Mouse (Mus musculus) adrenal gland, postnatal 25 days (tissue): ENCODE data around the gene Tnfsf8. TPM values are rescaled to one million over a fixed set of nuclear protein-coding genes. Genes with fewer than 3 reads are reported as not detected.

Source experiments
- DNase-seq: peaks from one replicate; pipeline ENCODE4 v3.0.0; 2021; ENCODE audit warnings: mixed read lengths
- long read RNA-seq: library from polyadenylated mRNA; stranded (forward); transcript quantifications from one replicate; pipeline ENCODE4 v2.0.0, GENCODE M21; 2021
- total RNA-seq: library from RNA; stranded (reverse); gene quantifications from 2 replicates; pipeline ENCODE4 v1.2.3, GENCODE M21; 2021

Tnfsf8 gene
- not detected in 2 replicates for total RNA-seq
- long read RNA-seq, result 0 reads

GRCm38 (mm10) chr4:63860688-63861540 is at the start of gene Tnfsf8:
Gene Tnfsf8 (minus strand): TSS chr4:63861347.
- DNase-seq, result no peak

DNA sequence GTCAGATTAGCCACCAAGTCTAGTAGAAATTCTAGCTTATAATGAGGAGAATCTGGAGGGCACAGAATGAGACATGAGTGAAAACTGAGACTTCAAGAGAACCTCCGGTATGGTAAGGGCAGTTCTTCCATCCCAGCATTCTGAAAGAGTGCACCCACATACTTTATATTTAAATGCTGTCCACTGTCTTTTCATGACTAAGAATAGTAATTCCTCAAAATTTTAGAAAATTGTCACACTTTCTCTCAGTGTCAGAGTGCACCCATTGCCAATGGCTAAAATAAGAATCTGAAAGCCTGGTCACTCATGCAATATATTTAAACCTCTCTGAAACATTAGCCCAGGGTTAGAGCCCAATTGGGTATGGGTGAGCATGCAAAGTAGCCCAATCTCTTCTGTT is 47.4 kb upstream of the Tnfsf8 start:
- no peak for DNase-seq

DNA sequence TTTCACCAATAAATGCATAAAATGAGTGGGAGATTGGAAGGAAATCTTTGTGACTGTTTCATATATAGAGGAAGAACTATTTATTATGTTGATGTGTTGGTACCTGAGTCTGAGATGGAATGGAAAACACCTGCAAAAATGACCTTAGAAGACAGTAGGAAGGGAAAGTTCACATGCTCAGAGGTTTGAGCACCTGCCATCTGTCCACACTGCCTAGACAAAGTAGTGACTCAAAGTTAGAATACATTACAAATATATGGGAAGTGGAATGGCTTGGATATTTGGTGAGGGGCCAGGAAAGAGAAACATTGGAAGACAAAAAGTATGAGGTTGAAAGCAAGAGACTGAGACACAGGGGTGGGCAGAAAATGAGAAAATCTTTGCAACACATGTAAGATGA is 46.3 kb upstream of the Tnfsf8 start:
- DNase-seq, result no peak

DNA sequence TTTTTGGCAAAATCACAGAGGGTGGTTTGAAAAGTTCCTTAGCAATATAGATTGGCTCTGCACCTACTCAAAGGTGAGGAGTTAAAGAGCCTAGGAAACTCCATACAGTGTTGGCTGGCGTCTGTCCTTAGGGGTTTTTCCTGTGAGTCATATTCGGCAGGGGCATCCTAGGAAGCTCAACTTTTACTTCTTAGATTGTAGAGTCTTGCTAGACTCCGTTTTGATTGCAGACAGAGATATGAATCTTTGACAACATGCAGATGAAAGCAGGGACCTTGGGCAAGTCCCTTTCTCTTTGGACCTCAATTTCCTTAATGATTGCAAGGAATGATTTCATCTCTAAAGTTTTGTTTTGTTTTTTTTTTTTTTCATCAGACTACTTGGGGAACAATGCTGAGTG is 44.9 kb upstream of the Tnfsf8 start:
- no peak for DNase-seq

GRCm38 (mm10) chr4:63899081-63899523 is 38.0 kb upstream of the Tnfsf8 start:
- no peak for DNase-seq

DNA sequence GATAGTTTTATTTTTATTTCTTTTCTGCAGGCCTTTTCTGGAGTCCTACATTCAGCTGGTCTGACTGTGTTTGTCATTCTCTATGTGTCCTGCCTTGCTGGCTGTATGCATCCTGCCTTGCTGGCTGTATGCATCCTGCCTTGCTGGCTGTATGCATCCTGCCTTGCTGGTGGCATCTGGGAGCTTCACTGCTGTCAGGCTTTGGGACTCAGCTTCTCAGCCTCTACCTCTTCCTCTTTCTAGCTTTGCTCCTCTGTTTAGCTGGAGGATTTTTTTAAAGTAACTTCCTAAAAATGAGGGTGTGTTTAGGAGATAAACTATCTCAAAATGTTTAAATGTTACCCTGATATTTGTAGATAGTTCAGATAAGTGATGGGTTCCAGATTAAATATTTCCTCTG is 36.0 kb upstream of the Tnfsf8 start:
- DNase-seq, result no peak

DNA sequence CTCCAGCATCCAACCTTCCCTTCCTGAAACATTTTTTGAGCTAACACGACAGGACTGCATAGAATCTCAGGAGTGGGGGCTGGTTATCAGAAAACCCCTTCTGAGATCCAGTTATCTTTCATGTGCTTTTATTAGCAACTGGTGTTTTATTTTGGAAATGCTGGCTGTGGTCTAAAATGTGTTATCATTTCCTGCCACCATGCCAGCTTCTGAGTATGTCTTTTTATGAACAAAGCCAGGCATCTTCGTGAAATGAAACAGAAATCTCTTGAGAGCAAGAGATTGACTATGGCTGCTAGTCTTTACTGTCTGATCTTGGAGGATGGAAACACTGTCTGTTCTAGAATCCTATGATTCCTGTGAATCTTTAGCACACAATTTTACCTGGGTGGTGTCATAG is 25.0 kb upstream of the Tnfsf8 start:
- DNase-seq, result no peak

DNA sequence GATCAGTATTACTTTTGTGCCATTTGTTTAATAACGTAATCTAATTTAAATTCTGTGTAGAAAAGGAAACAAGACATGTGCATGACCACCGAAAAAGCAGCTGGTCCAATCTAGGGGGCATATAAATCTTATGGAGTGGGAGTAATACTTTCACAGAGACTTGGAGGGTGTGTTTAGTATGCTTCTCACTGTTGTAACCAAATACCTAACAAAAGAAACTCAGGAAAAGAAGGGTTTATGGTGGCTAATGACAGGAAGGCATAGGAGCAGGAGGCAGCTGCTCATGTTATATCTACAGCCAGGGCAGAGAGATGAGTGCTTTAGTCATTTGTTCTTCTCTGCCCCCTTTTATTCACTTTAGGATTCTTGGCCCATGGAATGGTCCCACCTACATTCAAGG is 15.6 kb upstream of the Tnfsf8 start:
- DNase-seq, result no peak

GRCm38 (mm10) chr4:63875480-63875879 is 14.3 kb upstream of the Tnfsf8 start:
- DNase-seq, result no peak

DNA sequence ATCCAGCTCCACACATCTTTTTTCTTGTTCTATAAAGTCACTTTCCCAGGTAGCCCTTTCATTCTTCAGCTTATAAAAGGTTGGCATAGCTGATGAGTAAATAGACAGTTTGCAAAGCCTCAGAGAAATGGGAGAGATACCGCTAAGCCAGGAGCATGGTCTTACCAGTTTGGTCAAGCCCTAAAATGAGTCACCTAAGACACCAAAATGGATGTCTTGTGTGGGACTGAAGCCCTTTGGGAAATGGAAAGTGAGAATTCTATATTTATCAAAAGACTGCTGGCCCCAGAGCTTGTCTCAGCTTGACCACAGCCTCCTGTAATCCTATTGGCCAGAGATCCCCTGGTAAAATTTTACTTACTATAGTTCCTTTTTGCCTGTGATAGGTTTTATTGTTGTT is 9.5 kb upstream of the Tnfsf8 start:
- DNase-seq, result no peak

DNA sequence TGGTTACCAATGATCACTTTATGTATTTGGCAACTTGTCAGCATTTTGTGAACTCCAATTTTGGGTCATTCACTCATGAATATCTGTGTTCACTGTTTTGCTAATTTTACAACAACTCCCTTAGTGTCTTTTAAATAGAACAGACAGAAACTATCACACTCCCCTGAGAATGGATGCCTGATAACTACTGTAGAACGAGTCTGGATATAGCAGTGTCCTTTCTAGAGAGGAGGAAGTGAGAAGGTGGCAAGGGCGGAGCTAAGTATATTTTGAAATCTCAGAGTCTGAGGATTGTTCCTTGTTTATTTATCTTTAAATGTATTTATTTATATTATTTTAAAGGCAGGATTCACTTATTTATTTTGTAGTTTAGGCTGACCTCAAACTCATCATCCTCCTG is 7.6 kb upstream of the Tnfsf8 start:
- no peak for DNase-seq

GRCm38 (mm10) chr4:63862953-63863352 is 1.8 kb upstream of the Tnfsf8 start:
- no peak for DNase-seq

DNA sequence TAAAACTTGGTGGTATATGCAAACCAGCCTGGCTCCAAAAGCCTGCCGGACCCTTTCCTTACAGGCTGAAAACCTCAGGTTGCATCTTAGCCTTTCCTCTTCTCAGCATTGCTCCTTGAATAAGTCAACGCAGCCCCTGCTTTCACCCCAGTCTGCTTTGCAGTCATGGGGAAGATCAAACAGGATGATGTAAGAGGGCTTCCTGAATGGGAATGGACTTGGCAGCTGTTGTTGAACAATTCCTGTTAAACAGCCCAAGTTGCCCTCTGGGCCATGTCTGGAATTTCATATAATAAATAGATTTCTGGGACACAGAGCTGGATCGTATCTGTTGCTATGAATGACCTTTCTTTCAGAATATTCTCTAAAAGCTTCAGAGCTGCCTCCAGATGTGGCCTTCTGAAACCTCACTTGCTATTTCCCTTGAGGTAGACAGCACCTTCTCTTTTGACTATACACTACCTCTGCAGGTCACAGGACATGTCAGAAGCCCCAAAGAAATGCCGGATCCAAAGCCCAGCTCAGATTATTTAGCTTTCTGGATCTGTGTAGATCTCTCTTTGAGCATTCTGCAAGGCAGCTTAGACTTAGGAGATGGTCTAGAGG is 1.0 kb upstream of the Tnfsf8 start:
- no peak for DNase-seq

- DNase-seq, result no peak
These were observed 911 bp downstream of the Tnfsf8 start for GRCm38 (mm10) chr4:63860236-63860635.

DNA sequence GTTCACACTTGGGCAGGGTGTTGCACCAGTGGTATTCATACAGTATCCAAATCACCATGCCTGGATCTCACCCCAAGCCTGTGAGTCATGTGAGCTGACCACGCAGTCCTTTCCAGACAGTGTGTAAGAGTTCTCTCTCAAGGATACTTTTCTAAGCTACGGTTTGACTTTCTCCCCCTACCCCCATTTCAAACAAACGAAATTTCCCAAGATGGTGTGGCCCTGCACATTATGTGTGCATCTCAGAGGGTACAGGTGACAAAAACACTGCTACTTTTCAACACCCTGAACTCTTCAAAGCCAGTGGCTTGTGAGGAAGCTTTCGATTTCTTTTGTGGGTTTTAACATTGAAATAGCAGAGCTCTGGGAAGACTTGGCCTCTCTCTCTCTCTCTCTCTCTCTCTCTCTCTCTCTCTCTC is 1.4 kb downstream of the Tnfsf8 start:
- DNase-seq, result no peak

- no peak for DNase-seq
These were observed 2.4 kb downstream of the Tnfsf8 start for GRCm38 (mm10) chr4:63858646-63859224.

DNA sequence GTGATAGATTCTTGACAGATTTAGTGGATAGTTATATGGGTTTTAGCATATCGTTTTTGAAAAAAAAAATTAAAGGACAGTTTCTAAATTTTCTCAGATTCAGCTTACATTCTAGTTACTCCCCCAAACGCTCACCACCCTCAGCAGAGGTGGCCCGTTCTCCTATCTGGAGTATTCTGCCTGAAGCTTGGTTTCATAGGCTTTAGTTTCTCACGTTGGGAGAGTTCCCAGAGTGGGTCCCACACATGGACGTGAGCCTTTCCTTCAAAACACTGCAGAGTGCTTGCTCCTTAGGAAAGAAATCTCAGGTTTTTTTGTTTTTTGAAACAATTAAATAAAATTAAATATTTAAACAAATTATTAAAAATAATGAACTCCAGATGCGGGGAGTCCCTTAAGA is 4.4 kb downstream of the Tnfsf8 start:
- DNase-seq, result no peak

DNA sequence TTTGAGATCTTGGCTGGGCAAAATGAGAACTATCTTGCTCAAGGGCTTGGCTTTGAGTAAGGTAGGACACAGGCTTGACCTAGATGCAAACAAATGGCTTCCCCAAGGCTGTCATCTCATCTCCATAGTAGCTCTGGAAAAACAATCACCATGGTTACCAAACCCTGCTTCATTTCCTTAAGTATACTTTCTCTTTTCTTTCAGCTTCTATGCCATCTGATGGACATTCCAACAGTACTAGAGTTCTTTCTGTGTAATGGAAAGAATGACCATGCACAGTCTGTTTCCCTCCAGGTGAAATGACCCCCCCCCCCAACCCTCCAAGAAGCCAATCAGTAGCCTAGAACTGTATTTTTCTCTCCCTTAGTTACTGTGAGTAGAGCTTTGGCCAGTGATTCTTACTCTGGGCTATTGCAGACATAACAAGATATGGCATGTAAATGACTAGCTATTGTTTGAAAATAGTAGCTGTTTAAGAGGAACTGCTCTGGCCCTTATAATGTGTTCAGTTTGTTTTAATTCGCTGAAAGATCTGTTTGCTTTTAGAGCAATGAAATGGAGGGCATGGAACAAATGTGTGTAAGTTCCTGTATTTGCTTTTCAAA is 7.3 kb downstream of the Tnfsf8 start:
- DNase-seq, result no peak

- DNase-seq, result no peak
These were observed 11.1 kb downstream of the Tnfsf8 start for GRCm38 (mm10) chr4:63850082-63850481.

DNA sequence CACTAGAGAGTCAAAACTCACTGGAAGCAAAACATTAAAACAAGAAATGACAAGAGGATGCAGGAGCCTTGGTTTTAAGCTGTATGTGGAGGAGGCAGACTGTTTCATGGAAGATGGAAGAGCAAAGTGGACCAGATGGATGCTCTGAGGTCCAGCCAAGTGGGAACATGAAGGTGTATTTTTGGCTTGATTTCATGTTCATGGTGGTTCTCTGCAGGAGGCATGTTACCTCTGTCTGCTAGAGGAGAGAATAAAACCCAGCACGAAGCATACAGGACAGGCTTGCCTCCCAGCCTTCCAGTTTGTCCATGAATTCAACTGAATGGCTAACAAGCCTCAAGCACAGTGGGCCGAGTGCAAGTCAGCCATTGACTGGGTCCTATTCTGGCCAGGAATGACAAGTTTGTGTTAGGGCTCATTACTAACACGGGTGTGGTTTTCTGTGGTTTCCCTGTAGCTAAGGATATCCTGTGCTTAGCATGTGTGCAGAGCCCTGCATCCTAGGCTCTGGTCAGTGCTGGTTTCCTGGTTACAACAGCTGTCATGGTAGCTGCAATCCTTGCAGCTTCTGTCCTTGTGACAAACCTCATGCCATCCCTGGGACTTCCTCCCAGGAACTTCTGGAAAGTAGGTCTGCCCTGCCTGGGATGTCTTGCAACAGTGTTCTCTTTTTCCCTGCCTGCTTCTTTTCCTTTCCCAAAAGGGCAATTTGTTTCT is 14.1 kb downstream of the Tnfsf8 start:
- no peak for DNase-seq

DNA sequence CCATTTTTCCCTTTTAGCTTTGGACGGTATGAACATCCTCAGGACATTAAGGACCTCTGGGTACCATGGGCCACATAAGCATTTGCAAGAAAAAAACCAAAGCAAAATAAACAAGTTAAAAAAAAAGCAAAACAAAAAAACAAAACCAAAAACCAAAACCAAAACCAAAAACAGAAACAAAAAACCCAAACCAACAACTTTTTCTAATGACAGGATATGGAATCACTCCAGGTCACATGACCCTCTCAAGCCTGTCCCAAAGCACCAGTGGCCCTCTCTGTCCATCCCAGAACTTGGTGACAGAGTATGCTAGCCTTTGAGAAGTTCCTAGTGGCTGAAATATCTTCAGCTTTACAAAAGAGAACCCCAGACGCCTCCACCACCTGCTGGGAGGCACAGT is 15.4 kb downstream of the Tnfsf8 start:
- no peak for DNase-seq

- peak; percentile 10 for DNase-seq
These were observed 17.2 kb downstream of the Tnfsf8 start for GRCm38 (mm10) chr4:63843924-63844323.
